Mouse (Mus musculus) megakaryocyte, embryonic 14.5 days (primary cell): Measurements from ENCODE around the gene Dusp2.

Source experiments
- FLI1 ChIP-seq: IDR thresholded peaks from 2 replicates; pipeline ENCODE4 v1.6.1; 2012; ENCODE audit warnings: low read length, inconsistent platforms, mixed read lengths
- GATA1 ChIP-seq: IDR thresholded peaks from 3 replicates; pipeline ENCODE4 v1.6.1; 2012; ENCODE audit warnings: mixed read lengths, low read length, inconsistent platforms, borderline replicate concordance

DNA sequence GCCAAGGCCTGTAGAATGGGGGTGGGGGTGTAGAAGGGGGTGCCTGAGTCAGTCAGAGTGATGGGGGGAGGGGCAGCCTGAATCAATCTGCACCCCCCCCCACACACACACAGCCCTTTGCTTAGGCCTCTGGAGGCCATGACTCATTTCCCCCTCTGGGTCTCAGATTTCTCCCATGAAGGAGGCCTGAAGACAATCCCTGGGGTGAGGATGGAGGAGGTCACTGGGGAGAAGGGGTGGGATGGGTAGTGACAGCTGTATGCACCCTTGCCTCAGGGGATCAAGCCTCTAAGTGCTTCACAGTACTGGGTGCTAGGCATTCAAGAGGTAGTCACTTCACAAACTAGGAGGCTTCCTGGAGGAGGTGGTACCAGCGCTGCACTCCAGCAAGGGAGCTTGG is 12.3 kb upstream of the Dusp2 start:
- TF ChIP-seq FLI1 (no peak), GATA1 (no peak)
